In genomic region chr6:21879496-21879895, GRCm38 (mm10) we compare ENCODE assay signal across 26 mouse cellular contexts. TPM values are rescaled to one million over a fixed set of nuclear protein-coding genes. Genes with fewer than 3 reads are reported as not detected.
DNase-seq lines count a peak whose midpoint lies in the region; ATAC-seq and TF ChIP-seq lines count a peak whose summit lies in the region.
"Had no signal": no experiment of that assay in that cellular context is flagged by ENCODE, and none has a peak within 500 bp of the region (broad histone marks: within the 10 kb centered on the region; RNA-seq: fewer than 3 reads in every experiment).

No protein-coding gene starts in this region.

- DNase-seq in kidney, postnatal 4 days: no peak
- DNase-seq in brain, embryonic 14.5 days (ENCODE audit: low read depth): peak; percentile 35
- DNase-seq in liver, embryonic 14.5 days (ENCODE audit: low read depth in 3 of 3, low spot score in 3 of 3): no peak
- DNase-seq in left cerebral cortex, postnatal 14 days (ENCODE audit: low spot score in 2 of 2): no peak
- DNase-seq in cerebellum, adult 9-11 months: no peak
- DNase-seq: adrenal gland, adult 2 months; B cell, adult 2 months; cerebellum, adult 8-10 months; cerebellum, postnatal 36 days; gastrocnemius, adult 2 months; heart, postnatal 10 days; kidney, adult 8-10 months; kidney, postnatal 25 days; lung, postnatal 36 days; right cerebral cortex, postnatal 4 days; thymus, adult 2 months; thymus, postnatal 36 days had no signal

- TF ChIP-seq CTCF in brain, embryonic 14.5 days (IDR thresholded peaks at IDR 0.05; ENCODE audit: borderline replicate concordance, extremely low read depth, insufficient read depth, insufficient read length): no peak
- TF ChIP-seq CTCF in liver, embryonic 14.5 days (IDR thresholded peaks at IDR 0.05; ENCODE audit: low read depth): no peak

- no peak overlapping the region for H3K4me3 ChIP-seq in kidney, embryonic 16.5 days (ENCODE audit: low read length)
- no peak overlapping the region for H3K4me3 ChIP-seq in intestine, embryonic 16.5 days (ENCODE audit: low read length)
- H3K4me3 ChIP-seq in liver, embryonic 14.5 days (ENCODE audit: insufficient read depth in 1 of 2, low read depth in 2 of 2, low read length in 2 of 2): no peak overlapping the region
- H3K4me3 ChIP-seq: gastrocnemius, adult 2 months; heart, embryonic 13.5 days; limb, embryonic 10.5 days; limb, embryonic 15.5 days; megakaryocyte, embryonic 14.5 days; neural tube, embryonic 13.5 days had no signal

- TF ChIP-seq POLR2A in brain, embryonic 14.5 days (IDR thresholded peaks at IDR 0.05; ENCODE audit: borderline replicate concordance, extremely low read depth, insufficient read depth, insufficient read length, poor library complexity, severe bottlenecking): no peak

- no peaks in the 10 kb centered on the region for H3K36me3 ChIP-seq in kidney, embryonic 16.5 days (ENCODE audit: insufficient read depth, low read length)
- no peaks in the 10 kb centered on the region for H3K36me3 ChIP-seq in intestine, embryonic 16.5 days (ENCODE audit: control insufficient read depth, insufficient read depth, low read length)
- H3K36me3 ChIP-seq in liver, embryonic 14.5 days (replicated peaks; ENCODE audit: control insufficient read depth, insufficient read depth, low read depth): no peaks in the 10 kb centered on the region
- H3K36me3 ChIP-seq: heart, embryonic 13.5 days; limb, embryonic 10.5 days; limb, embryonic 15.5 days; neural tube, embryonic 13.5 days had no signal

- no peak overlapping the region for H3K4me2 ChIP-seq in kidney, embryonic 16.5 days (replicated peaks; ENCODE audit: low read depth, low read length)
- no peak overlapping the region for H3K4me2 ChIP-seq in intestine, embryonic 16.5 days (ENCODE audit: low read depth, low read length)
- 0 out of 2 replicates have a peak overlapping the region, but pooled peaks have one; percentile 26 for H3K4me2 ChIP-seq in liver, embryonic 14.5 days (ENCODE audit: low read depth)
- H3K4me2 ChIP-seq: heart, embryonic 13.5 days; hindbrain, embryonic 14.5 days; limb, embryonic 15.5 days; neural tube, embryonic 13.5 days had no signal

- no peak for TF ChIP-seq EP300 in liver, embryonic 14.5 days (IDR thresholded peaks at IDR 0.05; ENCODE audit: low read depth)

- H3K27ac ChIP-seq in kidney, embryonic 16.5 days (ENCODE audit: low read length): no peak overlapping the region
- H3K27ac ChIP-seq in intestine, embryonic 16.5 days (ENCODE audit: low read length): no peak overlapping the region
- no peak overlapping the region for H3K27ac ChIP-seq in liver, embryonic 14.5 days
- H3K27ac ChIP-seq: gastrocnemius, adult 2 months; heart, embryonic 13.5 days; hindbrain, embryonic 14.5 days; limb, embryonic 10.5 days; limb, embryonic 15.5 days; neural tube, embryonic 13.5 days had no signal

- intact Hi-C loops in left cerebral cortex, postnatal 14 days (cut with DNase I): no loop called here

- H3K9ac ChIP-seq in kidney, embryonic 16.5 days (replicated peaks; ENCODE audit: low read length): no peak overlapping the region
- H3K9ac ChIP-seq in intestine, embryonic 16.5 days (ENCODE audit: low read depth, low read length): no peak overlapping the region
- H3K9ac ChIP-seq in liver, embryonic 14.5 days (replicated peaks): no peak overlapping the region
- H3K9ac ChIP-seq: heart, embryonic 13.5 days; hindbrain, embryonic 14.5 days; limb, embryonic 15.5 days; neural tube, embryonic 13.5 days had no signal

- no peaks in the 10 kb centered on the region for H3K27me3 ChIP-seq in kidney, embryonic 16.5 days (ENCODE audit: insufficient read depth, low read length)
- no peaks in the 10 kb centered on the region for H3K27me3 ChIP-seq in intestine, embryonic 16.5 days (replicated peaks; ENCODE audit: control insufficient read depth, insufficient read depth, low read length)
- H3K27me3 ChIP-seq in liver, embryonic 14.5 days (ENCODE audit: control insufficient read depth, insufficient read depth, low read length): no peaks in the 10 kb centered on the region
- H3K27me3 ChIP-seq: heart, embryonic 13.5 days; limb, embryonic 15.5 days; megakaryocyte, embryonic 14.5 days; neural tube, embryonic 13.5 days had no signal

- WGBS in kidney, embryonic 16.5 days: 46% methylated on average over 6 of the region's 6 CpGs
- 43% methylated on average over 6 of the region's 6 CpGs for WGBS in intestine, embryonic 16.5 days
- 54% methylated on average over 6 of the region's 6 CpGs for WGBS in liver, embryonic 14.5 days (ENCODE audit: insufficient replicate concordance)

- H3K4me1 ChIP-seq in kidney, embryonic 16.5 days (ENCODE audit: insufficient read depth, low read length): no peaks in the 10 kb centered on the region
- H3K4me1 ChIP-seq in intestine, embryonic 16.5 days (ENCODE audit: control insufficient read depth, insufficient read depth, low read length): no peaks in the 10 kb centered on the region
- no peaks in the 10 kb centered on the region for H3K4me1 ChIP-seq in liver, embryonic 14.5 days (replicated peaks; ENCODE audit: control insufficient read depth in 2 of 2, insufficient read depth in 2 of 2, low read length in 1 of 2)
- H3K4me1 ChIP-seq: heart, embryonic 13.5 days; limb, embryonic 10.5 days; limb, embryonic 15.5 days; megakaryocyte, embryonic 14.5 days; neural tube, embryonic 13.5 days had no signal

- ATAC-seq in kidney, embryonic 16.5 days (ENCODE audit: low FRiP score, low TSS enrichment): peak; percentile 35; the same call in 1 of the 2 replicates
- peak; percentile 33; the same call in 1 of the 2 replicates for ATAC-seq in intestine, embryonic 16.5 days
- no peak for ATAC-seq in liver, embryonic 14.5 days (ENCODE audit: insufficient read depth)
- ATAC-seq: forebrain, embryonic 14.5 days had no signal

- no peaks in the 10 kb centered on the region for H3K9me3 ChIP-seq in kidney, embryonic 16.5 days (ENCODE audit: low read length)
- H3K9me3 ChIP-seq in intestine, embryonic 16.5 days (ENCODE audit: control insufficient read depth, low read length): no peaks in the 10 kb centered on the region
- no peaks in the 10 kb centered on the region for H3K9me3 ChIP-seq in liver, embryonic 14.5 days (ENCODE audit: control insufficient read depth, low read length)
- H3K9me3 ChIP-seq: heart, embryonic 13.5 days; limb, embryonic 10.5 days; limb, embryonic 15.5 days; megakaryocyte, embryonic 14.5 days; neural tube, embryonic 13.5 days had no signal

RNA-seq across cellular contexts. Expression of gene Tspan12, which starts 27.2 kb away (rescaled TPM):
- 73.1 and 74.1 TPM in 2 replicates for polyA plus RNA-seq in kidney, embryonic 16.5 days (2015; fragmentation: Nextera tagmentation; extraction: Ambion mirVana)
- polyA plus RNA-seq in brain, embryonic 14.5 days (2012; rRNA removed): 10.9 and 15.9 TPM in 2 replicates
- polyA plus RNA-seq in intestine, embryonic 16.5 days (2015; fragmentation: Nextera tagmentation; extraction: Ambion mirVana): 63.8 TPM in 2 replicates
- polyA plus RNA-seq in liver, embryonic 14.5 days (2012; rRNA removed): 2.8 and 4.3 TPM in 2 replicates
- polyA plus RNA-seq in liver, embryonic 14.5 days (2014; fragmentation: Nextera tagmentation; extraction: Ambion mirVana): 18.3 and 18.9 TPM in 2 replicates
- 10 to 100 TPM; 25.9 to 26.1 TPM for total RNA-seq in left cerebral cortex, postnatal 14 days (2021)
